Mouse (Mus musculus): ENCODE measurements around the gene Nfu1.

- no peak for TF ChIP-seq CTCF (IDR thresholded peaks at IDR 0.05; ENCODE audit: control insufficient read depth, insufficient read depth, low read length)
- TF ChIP-seq POLR2A (IDR thresholded peaks at IDR 0.05; ENCODE audit: borderline replicate concordance, control insufficient read depth, low read depth, low read length), result no peak
These were observed 11.7 kb upstream of the Nfu1 start for GRCm38 (mm10) chr6:86997360-86997759.

Measured in bone marrow, adult 2 months (tissue).